12 mouse cellular contexts compared by ENCODE assay signal in genomic region chr2:10295908-10296307, GRCm38 (mm10).
DNase-seq lines count a peak whose midpoint lies in the region; ATAC-seq lines count a peak whose summit lies in the region.
"Had no signal": no experiment of that assay in that cellular context is flagged by ENCODE, and none has a peak within 500 bp of the region (broad histone marks: within the 10 kb centered on the region; RNA-seq: fewer than 3 reads in every experiment).

No protein-coding gene starts in this region.

- no peak overlapping the region for H3K27ac ChIP-seq in heart, embryonic 14.5 days (replicated peaks in 1 of 2; ENCODE audit: control insufficient read depth in 1 of 2, insufficient read depth in 1 of 2, low read depth in 2 of 2, low read length in 2 of 2)
- H3K27ac ChIP-seq in midbrain, embryonic 10.5 days (replicated peaks), result no peak overlapping the region
- no peak overlapping the region for H3K27ac ChIP-seq in midbrain, embryonic 14.5 days (replicated peaks; ENCODE audit: low read depth, low read length)
- no peak overlapping the region for H3K27ac ChIP-seq in embryonic facial prominence, embryonic 14.5 days (replicated peaks; ENCODE audit: low read depth, low read length)
- no peak overlapping the region for H3K27ac ChIP-seq in liver, embryonic 16.5 days (ENCODE audit: low read length)

- H3K27me3 ChIP-seq in heart, embryonic 14.5 days (ENCODE audit: control insufficient read depth, insufficient read depth, low read length), result no peaks in the 10 kb centered on the region
- H3K27me3 ChIP-seq in midbrain, embryonic 10.5 days (ENCODE audit: low read depth, poor library complexity, severe bottlenecking), result peaks cover 35% of the 10 kb centered on the region
- H3K27me3 ChIP-seq in midbrain, embryonic 14.5 days (ENCODE audit: control insufficient read depth, insufficient read depth, low read length), result peaks cover 3% of the 10 kb centered on the region; the same call in 1 of the 2 replicates
- H3K27me3 ChIP-seq in embryonic facial prominence, embryonic 14.5 days (replicated peaks; ENCODE audit: control insufficient read depth, insufficient read depth, low read length), result peaks cover 3% of the 10 kb centered on the region; the same call in 1 of the 2 replicates
- no peaks in the 10 kb centered on the region for H3K27me3 ChIP-seq in liver, embryonic 16.5 days (ENCODE audit: control insufficient read depth, insufficient read depth, low read depth, low read length)
- H3K27me3 ChIP-seq: Patski had no signal

- intact Hi-C loops in heart, postnatal 10 days (cut with DNase I), result no loop called here

- H3K4me1 ChIP-seq in heart, embryonic 14.5 days (ENCODE audit: control insufficient read depth in 2 of 2, insufficient read depth in 2 of 2, low read length in 2 of 2), result peaks cover 3 to 4% of the 10 kb centered on the region in 2 experiments; a peak in 2 of 4 replicates
- H3K4me1 ChIP-seq in midbrain, embryonic 10.5 days, result peaks cover 11% of the 10 kb centered on the region
- 0 out of 2 replicates have a peak, but pooled peaks cover 3% of the 10 kb centered on the region for H3K4me1 ChIP-seq in midbrain, embryonic 14.5 days (ENCODE audit: control insufficient read depth, insufficient read depth, low read length)
- H3K4me1 ChIP-seq in embryonic facial prominence, embryonic 14.5 days (ENCODE audit: control insufficient read depth, insufficient read depth, low read length), result 0 out of 2 replicates have a peak, but pooled peaks cover 4% of the 10 kb centered on the region
- H3K4me1 ChIP-seq in liver, embryonic 16.5 days (ENCODE audit: control insufficient read depth, low read depth, low read length), result no peaks in the 10 kb centered on the region; the same call in 1 of the 2 replicates

- WGBS in heart, embryonic 14.5 days, result 9% methylated on average over 11 of the region's 11 CpGs
- WGBS in midbrain, embryonic 10.5 days, result 9% methylated on average over 11 of the region's 11 CpGs
- WGBS in midbrain, embryonic 14.5 days, result 14% methylated on average over 11 of the region's 11 CpGs
- 13% methylated on average over 11 of the region's 11 CpGs for whole genome bisulfite sequencing in embryonic facial prominence, embryonic 14.5 days
- WGBS in liver, embryonic 16.5 days (ENCODE audit: insufficient replicate concordance), result 8% methylated on average over 11 of the region's 11 CpGs

- no peak for DNase-seq in heart, postnatal 10 days
- no peak for DNase-seq in midbrain, embryonic 10.5 days (ENCODE audit: low spot score)
- DNase-seq in midbrain, embryonic 14.5 days, result no peak
- no peak for DNase-seq in embryonic facial prominence, embryonic 14.5 days (ENCODE audit: low spot score)
- DNase-seq in cerebellum, postnatal 4 days (ENCODE audit: low spot score in 2 of 2), result no peak
- DNase-seq in cerebellum, postnatal 10 days, result no peak
- DNase-seq: cerebellum, adult 9-10 months; kidney, postnatal 4 days; thymus, adult 2 months had no signal

- no peak overlapping the region for H3K4me3 ChIP-seq in heart, embryonic 14.5 days (ENCODE audit: control insufficient read depth in 1 of 2, insufficient read depth in 1 of 2, low read depth in 1 of 2, low read length in 2 of 2)
- peak overlapping the region; percentile 32 for H3K4me3 ChIP-seq in midbrain, embryonic 10.5 days
- H3K4me3 ChIP-seq in midbrain, embryonic 14.5 days (replicated peaks; ENCODE audit: low read depth, low read length), result no peak overlapping the region
- no peak overlapping the region for H3K4me3 ChIP-seq in embryonic facial prominence, embryonic 14.5 days (ENCODE audit: low read depth, low read length)
- no peak overlapping the region for H3K4me3 ChIP-seq in liver, embryonic 16.5 days (ENCODE audit: low read depth, low read length)

- ATAC-seq in heart, embryonic 14.5 days (ENCODE audit: insufficient number of reproducible peaks, insufficient read depth, low FRiP score, low read depth), result no peak
- no peak for ATAC-seq in midbrain, embryonic 14.5 days (ENCODE audit: low FRiP score, low TSS enrichment)
- ATAC-seq in embryonic facial prominence, embryonic 14.5 days (ENCODE audit: low read depth), result no peak
- no peak for ATAC-seq in liver, embryonic 16.5 days (ENCODE audit: low read depth)
- ATAC-seq: Patski had no signal

- no peaks in the 10 kb centered on the region for H3K9me3 ChIP-seq in heart, embryonic 14.5 days (ENCODE audit: control insufficient read depth, low read length)
- H3K9me3 ChIP-seq in midbrain, embryonic 10.5 days (replicated peaks), result no peaks in the 10 kb centered on the region
- no peaks in the 10 kb centered on the region for H3K9me3 ChIP-seq in midbrain, embryonic 14.5 days (ENCODE audit: control insufficient read depth, low read length)
- no peaks in the 10 kb centered on the region for H3K9me3 ChIP-seq in embryonic facial prominence, embryonic 14.5 days (ENCODE audit: control insufficient read depth, low read length)
- no peaks in the 10 kb centered on the region for H3K9me3 ChIP-seq in liver, embryonic 16.5 days (replicated peaks; ENCODE audit: control insufficient read depth, low read length)

- no peak overlapping the region for H3K9ac ChIP-seq in heart, embryonic 14.5 days (ENCODE audit: low read length)
- no peak overlapping the region for H3K9ac ChIP-seq in midbrain, embryonic 14.5 days (replicated peaks; ENCODE audit: low read length)
- 0 out of 2 replicates have a peak overlapping the region, but pooled peaks have one; percentile 34 for H3K9ac ChIP-seq in embryonic facial prominence, embryonic 14.5 days (ENCODE audit: low read depth, low read length)
- no peak overlapping the region for H3K9ac ChIP-seq in liver, embryonic 16.5 days (ENCODE audit: low read depth, low read length)

- peak overlapping the region; percentile 32 for H3K4me2 ChIP-seq in heart, embryonic 14.5 days (ENCODE audit: low read length)
- H3K4me2 ChIP-seq in midbrain, embryonic 14.5 days (ENCODE audit: low read length), result no peak overlapping the region
- H3K4me2 ChIP-seq in embryonic facial prominence, embryonic 14.5 days (ENCODE audit: low read depth, low read length), result peak overlapping the region; percentile 35; the same call in 1 of the 2 replicates
- 0 out of 2 replicates have a peak overlapping the region, but pooled peaks have one; percentile 9 for H3K4me2 ChIP-seq in liver, embryonic 16.5 days (ENCODE audit: low read depth, low read length)

- H3K36me3 ChIP-seq in heart, embryonic 14.5 days (ENCODE audit: control insufficient read depth, insufficient read depth, low read length), result no peaks in the 10 kb centered on the region
- H3K36me3 ChIP-seq in midbrain, embryonic 10.5 days, result no peaks in the 10 kb centered on the region
- H3K36me3 ChIP-seq in midbrain, embryonic 14.5 days (ENCODE audit: control insufficient read depth, insufficient read depth, low read length), result no peaks in the 10 kb centered on the region
- H3K36me3 ChIP-seq in embryonic facial prominence, embryonic 14.5 days (ENCODE audit: control insufficient read depth, insufficient read depth, low read length), result no peaks in the 10 kb centered on the region
- H3K36me3 ChIP-seq in liver, embryonic 16.5 days (ENCODE audit: control insufficient read depth, insufficient read depth), result no peaks in the 10 kb centered on the region
